Mouse (Mus musculus) spleen, adult 18-20 months (tissue): ENCODE measurements around the gene Primpol.
"Not testable (repeated sequence)": the region's sequence is repeated elsewhere in the genome, so short reads cannot be mapped to it uniquely, and the experiment has no call there.

ENCODE experiments used
- DNase-seq, 2 experiments: peaks; one replicate each; pipeline ENCODE4 v3.0.0; 2022; ENCODE audit warnings: mixed read lengths in 2 of 2

Primpol gene

GRCm38 (mm10) chr8:46600959-46601707 is 15.9 kb downstream of the Primpol start:
- DNase-seq: no peak

- DNase-seq: no peak
These were observed 17.6 kb downstream of the Primpol start for GRCm38 (mm10) chr8:46599314-46599904.

- DNase-seq: no peak
These were observed 18.3 kb downstream of the Primpol start for GRCm38 (mm10) chr8:46598753-46599152.

DNA sequence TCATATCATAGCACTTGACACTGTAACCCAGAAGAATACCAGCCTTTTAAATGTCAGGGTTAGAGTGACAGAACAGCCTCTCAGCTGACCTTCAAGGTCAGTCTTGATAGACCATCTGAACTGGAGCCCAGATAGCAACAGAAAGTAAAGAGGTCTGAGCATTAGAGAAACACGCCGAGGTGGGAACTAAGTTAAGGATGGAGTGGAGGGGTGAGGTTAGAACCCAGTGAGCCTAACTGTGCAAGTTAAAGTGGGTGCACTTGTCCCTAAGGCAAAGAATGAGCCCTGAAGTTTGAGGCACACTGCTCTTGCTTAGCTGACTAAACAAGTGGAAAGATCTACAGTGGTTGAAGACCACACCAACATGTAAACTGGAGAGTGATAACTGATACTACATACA is 18.9 kb downstream of the Primpol start:
- no peak for DNase-seq

DNA sequence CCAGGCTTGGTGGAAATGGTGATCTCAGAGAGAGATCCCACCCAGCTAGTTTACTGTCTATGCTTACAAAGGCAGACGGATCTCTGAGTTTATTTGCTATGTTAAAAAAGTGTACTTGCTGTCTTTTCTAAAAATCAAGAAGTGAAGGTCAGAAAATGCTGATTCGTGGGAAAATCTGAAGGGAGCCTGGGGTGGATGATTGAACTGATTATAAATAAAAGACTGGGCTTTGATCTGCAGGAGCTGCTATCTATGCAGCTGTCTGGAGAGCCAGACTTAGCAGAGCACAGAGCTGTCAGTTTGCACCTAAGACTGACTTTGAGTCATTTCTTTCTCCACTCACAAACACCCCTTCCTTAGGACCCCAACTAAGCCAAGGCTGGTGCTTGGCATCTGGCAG is 19.6 kb downstream of the Primpol start:
- DNase-seq: no peak

GRCm38 (mm10) chr8:46596530-46596929 is 20.5 kb downstream of the Primpol start:
- no peak for DNase-seq

DNA sequence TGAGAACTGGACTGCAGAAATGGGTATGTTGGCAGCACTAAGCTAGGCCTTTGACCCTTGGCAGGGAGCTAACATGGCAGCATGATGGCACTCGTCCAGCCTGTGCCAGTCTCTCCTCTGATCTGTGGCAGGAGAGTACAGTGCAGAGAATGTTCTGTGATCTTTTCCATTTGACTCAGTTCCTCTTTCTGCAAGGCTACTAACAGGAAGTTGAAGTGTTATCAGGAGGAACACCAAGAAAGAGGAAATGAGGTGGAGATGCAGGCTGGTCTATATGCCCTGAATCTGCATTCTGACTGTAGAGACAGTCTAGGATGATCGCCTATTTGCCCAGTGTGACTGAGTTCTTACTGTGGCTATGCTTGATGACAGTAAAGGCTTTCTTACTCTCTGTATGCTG is 21.4 kb downstream of the Primpol start:
- DNase-seq: peak; percentile 23 to 38

DNA sequence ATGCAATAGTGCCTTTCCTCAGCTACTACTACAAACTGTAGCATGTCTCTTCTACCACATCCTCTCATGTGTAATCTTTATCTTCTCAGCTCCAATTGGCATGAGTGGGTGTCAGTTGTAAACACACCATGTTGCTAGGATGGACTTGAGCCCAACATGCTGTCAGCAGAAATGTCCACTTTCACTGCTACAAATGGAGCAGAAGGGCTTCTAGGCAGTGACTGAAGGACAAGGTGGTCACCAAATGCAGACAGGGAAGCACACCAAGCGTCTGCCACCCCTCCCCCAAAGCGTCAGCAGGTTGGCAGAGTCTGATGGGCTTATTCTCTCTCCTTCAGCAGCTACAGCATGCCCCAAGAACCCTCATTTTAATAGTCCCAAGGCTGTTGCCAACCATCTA is 23.2 kb downstream of the Primpol start:
- no peak for DNase-seq

- no peak for DNase-seq
These were observed 23.9 kb downstream of the Primpol start for GRCm38 (mm10) chr8:46593067-46593466.

DNA sequence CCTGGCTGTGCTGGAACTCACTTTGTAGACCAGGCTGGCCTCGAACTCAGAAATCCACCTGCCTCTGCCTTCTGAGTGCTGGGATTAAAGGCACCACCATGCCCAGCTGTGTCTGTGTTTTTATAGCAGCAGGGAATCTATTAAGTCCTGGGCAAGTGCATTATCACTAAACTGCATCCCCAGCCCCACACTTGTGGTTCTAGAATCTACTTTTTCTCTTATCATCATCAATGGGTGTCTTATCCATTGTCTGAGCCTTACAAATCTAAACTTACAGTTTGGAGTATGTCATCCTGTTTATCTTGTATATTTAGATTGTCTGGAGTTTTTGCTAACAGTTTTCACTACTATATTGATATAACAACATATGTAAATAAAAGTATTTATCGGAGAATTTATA is 28.3 kb downstream of the Primpol start:
- DNase-seq: no peak

DNA sequence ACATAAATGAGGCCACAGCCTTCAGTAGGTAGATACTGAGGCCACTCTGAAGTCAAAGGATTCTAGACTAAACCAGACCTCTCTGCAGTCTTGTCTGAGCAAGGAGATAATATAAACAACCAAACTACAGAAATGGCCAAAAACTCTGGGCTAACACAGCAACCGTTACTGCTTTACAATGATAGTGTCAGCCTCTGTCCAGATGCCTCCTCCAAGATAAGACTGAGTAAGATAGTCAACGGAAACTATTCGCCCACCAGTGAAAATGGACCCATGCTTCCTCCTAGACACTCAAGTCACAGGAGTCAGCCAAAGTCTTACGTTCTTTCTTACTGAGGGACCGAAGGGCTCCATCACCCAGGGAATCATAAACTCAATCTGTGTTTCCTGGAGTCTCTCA is 29.1 kb downstream of the Primpol start:
- no peak for DNase-seq

- no peak for DNase-seq
These were observed 31.4 kb downstream of the Primpol start for GRCm38 (mm10) chr8:46585576-46585975.

DNA sequence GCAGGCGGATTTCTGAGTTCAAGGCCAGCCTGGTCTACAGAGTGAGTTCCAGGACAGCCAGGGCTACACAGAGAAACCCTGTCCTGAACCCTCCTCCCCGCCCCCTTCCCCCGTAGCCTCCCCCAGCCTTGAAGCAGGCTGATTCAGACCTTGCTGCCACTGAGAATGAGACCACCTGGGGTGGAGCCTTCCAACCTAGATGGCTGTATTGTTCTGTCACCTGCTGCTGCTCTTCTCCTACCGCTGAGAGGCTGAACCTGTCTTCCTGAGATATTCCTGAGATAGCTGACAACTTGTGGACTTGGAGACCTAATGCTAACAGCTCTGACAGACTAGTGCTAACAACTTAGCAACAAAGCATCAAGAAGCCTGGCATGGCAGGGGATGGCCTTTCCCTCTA is 32.7 kb downstream of the Primpol start:
- not testable (repeated sequence) for DNase-seq

DNA sequence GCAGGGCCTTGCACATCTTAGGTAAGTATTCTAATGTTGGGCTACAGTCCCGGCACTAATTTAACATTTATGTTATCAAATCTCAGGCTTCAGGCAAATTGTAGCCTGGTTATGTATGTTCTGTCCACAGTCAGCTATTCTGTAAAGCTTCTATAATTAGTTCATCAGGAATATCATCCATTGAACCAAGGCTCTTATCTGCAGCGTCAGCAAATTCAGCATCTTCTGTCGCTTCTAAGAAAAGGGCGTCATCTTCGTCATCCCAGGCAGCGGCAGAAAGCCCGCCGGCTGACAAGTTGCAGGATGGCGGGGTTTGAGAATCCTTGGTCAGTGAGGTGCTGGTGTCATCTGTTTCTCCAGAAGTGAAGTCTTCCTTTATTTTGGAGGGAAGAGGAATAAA is 38.2 kb downstream of the Primpol start:
- no peak for DNase-seq

- no peak for DNase-seq
These were observed 43.0 kb downstream of the Primpol start for GRCm38 (mm10) chr8:46573964-46574363.

DNA sequence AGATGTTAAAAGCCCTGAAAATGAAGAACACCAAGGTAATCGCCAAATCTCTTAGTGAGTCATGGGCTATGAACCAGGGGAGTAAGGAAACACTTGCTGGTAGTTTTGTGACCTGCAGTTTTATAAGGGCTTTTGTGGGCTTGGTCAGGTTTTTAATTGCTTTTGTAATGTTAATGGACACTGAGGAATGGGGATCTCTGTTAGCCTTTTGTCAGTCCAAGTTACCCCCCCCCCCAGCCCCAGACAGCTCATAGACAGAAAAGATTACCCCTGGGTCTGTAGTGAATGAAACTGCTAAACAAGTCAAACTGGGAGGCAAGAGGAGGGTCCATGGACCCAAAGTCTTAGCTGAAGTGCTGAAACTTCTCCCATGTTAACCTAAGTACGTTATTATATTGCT is 43.6 kb downstream of the Primpol start:
- no peak for DNase-seq

DNA sequence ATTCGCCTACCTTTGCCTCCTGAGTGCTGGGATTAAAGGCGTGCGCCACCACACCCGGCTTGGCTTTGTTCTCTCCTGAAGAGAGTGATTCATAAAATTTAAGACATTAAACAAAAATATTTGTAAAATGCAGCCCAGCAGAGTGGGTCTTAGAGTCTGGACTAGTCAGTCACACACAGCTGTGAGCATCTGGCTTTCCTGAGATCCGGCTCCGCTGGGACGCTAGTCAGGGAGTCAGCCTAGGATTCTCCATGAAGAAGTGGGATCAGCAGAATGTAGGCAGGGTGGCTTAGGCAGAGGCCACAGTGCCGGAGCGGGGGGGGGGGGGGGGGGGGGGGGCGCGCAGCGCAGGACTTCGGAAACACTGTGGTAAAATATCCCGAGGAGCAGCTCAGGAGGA is 46.3 kb downstream of the Primpol start:
- DNase-seq: no peak

DNA sequence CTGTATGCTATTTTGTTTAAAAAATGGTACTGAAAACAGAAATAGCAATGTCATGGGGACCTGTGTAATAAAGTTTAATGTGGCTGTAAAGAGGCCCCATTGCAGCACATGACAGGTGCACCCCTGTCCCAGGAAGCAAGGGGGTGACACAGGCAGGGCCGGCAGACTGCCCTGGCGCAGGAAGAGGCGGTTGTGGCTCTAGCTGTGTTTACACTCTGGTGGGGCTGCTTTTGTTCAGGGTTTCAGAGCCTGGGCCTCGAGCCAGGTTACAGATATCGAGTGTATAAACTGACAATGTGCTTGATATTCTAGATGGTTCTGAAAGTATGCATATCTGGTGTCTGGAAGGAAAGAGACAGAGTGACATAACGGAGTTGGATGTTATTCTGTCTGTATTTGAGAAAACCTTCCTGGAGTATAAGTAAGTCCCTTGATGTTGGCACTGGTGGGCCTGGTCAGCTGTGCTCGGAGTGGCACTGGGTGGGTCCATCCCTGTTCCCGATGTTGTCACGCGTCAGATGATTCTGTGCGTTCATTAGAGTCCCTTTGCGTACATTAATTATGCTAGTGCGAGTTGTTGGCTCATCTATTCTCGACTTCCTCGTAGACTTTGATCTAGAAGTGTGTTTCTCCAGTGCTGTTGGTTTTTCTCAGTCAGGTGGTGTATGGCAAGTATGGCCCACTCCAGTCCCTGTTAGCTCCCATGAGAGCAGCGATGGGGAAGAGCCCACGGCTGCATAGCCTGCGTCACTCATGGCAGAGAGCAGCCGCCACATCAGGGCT is 47.2 kb downstream of the Primpol start:
- DNase-seq: no peak

GRCm38 (mm10) chr8:46568942-46569341 is 48.1 kb downstream of the Primpol start:
- no peak for DNase-seq

DNA sequence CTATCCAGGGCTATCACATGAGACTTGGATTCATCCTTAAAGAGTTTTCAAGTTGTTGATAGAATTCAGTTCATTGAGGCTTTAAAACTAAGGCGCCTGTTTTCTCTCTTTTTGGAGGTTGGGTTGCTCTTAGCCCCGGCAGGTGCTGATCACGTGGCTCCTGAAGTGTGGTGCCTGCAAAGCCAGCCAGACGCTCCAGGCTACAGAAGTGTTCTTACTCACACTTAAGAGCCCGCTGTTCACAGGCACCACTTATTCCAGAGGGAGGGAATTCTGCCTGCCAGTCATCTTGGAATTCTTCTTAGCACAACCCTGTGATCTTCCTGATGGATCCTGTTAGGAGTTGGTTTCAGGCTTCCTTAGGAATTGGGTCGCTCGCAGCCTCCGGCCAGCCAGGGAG is 49.1 kb downstream of the Primpol start:
- no peak for DNase-seq

DNA sequence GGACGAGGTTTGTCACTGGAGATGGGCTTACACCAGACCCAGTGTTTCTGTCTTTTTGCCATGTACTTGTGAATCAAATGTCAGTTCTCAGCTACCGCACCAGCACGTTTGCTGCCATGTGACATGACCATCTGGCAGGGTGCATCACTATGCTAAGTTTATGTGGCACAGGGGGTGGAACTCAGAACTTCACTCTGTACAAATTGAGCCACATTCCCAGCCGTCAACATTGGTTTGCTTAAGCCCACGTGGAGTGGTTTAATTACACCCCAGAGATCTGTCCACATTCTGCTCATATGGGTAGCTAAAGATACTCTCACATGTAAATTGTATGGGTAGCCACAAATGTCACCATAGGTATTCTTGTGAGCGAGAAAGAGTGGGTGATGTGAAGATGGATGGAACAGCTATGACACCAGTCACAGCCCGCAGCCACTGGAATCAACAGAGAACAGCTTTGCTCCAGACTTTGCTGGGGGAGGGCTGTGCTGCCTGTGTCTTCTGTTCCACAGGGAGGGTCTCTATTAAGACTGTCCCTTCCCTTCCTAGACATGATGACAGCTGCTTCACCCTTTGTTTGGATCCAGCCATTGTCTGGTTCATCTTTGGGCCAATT is 50.0 kb downstream of the Primpol start:
- DNase-seq: no peak

DNA sequence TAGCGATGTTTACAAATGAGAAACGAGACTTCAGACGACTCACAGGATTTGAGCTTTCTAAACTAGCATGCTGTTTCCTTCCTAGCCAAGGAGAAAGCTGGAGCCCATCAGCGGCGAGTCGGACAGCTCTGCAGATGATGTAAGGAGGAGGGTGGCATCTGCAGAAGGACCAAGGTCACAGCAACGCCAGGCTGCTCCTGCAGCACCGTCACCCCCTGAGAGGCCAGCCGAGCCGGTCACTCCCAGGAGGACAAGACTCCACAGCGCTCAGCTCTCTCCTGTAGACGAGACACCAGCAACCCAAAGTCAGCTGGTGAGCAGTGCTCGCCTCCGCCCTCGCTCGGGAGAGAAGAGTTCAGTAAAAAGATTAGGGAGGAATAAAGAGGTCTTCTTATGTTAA is 54.7 kb downstream of the Primpol start:
- DNase-seq: no peak

DNA sequence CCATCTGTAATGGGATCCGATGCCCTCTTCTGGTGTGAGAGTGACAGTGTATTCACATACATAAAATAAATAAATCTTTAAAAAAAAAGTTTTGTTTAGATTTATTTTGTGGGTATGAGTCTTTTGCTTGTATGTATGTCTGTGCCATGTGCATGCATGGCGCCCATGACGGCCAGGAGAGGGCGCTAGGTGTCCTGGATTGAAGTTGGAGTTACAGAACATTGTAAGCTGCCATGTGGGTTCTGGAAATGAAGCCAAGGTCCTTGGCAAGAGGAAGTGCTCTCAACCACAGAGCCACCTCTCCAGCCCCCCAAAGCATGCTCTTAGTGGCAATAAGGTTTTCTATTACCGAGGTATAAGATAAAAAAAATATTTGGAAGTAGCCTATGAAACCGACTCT is 57.6 kb downstream of the Primpol start:
- peak in 1 of 2 experiments; percentile 19 for DNase-seq

DNA sequence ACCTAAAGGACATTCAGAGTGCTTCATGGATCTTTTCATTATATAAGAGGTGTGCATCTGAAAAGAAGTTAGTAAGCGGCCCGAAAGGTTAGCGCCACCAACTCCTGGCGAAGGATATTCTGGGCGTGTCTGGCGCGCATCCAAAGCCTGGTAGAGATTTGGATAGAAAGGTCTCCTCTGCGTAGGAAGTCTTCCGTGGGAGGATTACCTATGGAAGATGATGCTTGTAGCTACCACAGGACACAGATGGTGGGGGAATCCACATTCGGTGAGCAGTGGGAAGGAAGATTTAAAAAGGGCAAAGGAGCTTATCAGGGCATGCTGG is 64.6 kb downstream of the Primpol start:
- no peak for DNase-seq
